In genomic region chr7:29859532-29860517, GRCm38 (mm10) we compare ENCODE assay signal across 8 mouse cellular contexts. TPM values are rescaled to one million over a fixed set of nuclear protein-coding genes. Genes with fewer than 3 reads are reported as not detected.
DNase-seq lines count a peak whose midpoint lies in the region; ATAC-seq and TF ChIP-seq lines count a peak whose summit lies in the region.

Zfp420 (plus strand) TSS chr7:29859979.

- DNase-seq in heart, adult 2 months, result peak; percentile 85 to 90
- peak; percentile 90 for DNase-seq in kidney, adult 8-10 months
- DNase-seq in spleen, postnatal 10 days (ENCODE audit: low spot score in 2 of 2), result peak; percentile 28 to 78

- H3K4me2 ChIP-seq in embryonic facial prominence, embryonic 12.5 days (replicated peaks), result peak within 1 kb of the TSS; percentile 67
- peak within 1 kb of the TSS; percentile 74 for H3K4me2 ChIP-seq in limb, embryonic 13.5 days (replicated peaks)
- peak within 1 kb of the TSS; percentile 66 for H3K4me2 ChIP-seq in midbrain, embryonic 16.5 days (ENCODE audit: low read length)

- TF ChIP-seq EP300 in heart, adult 2 months (IDR thresholded peaks at IDR 0.05; ENCODE audit: insufficient read depth, low read depth, low read length), result 0 out of 2 replicates have a peak, but pooled peaks have one; percentile 34

- no peak for ATAC-seq in erythroblast, adult 5-6 weeks (replicated peaks; ENCODE audit: low FRiP score, poor library complexity, severe bottlenecking)
- ATAC-seq in embryonic facial prominence, embryonic 12.5 days (ENCODE audit: insufficient number of reproducible peaks, insufficient read depth, low FRiP score, low TSS enrichment), result peak; percentile 96
- ATAC-seq in limb, embryonic 13.5 days (ENCODE audit: low FRiP score, low read depth), result peak; percentile 98
- peak; percentile 99 for ATAC-seq in midbrain, embryonic 16.5 days

- no peaks in the 10 kb centered on the region for H3K36me3 ChIP-seq in erythroblast, embryonic 14.5 days (ENCODE audit: control insufficient read depth)
- H3K36me3 ChIP-seq in embryonic facial prominence, embryonic 12.5 days, result peaks cover 6% of the 10 kb centered on the region; the same call in 1 of the 2 replicates
- H3K36me3 ChIP-seq in heart, adult 2 months (ENCODE audit: control insufficient read depth, insufficient read depth, low read length), result no peaks in the 10 kb centered on the region
- H3K36me3 ChIP-seq in limb, embryonic 13.5 days, result peaks cover 10% of the 10 kb centered on the region
- peaks cover 6% of the 10 kb centered on the region; the same call in 1 of the 2 replicates for H3K36me3 ChIP-seq in midbrain, embryonic 16.5 days (ENCODE audit: control insufficient read depth, insufficient read depth, low read length)

- peak within 1 kb of the TSS; percentile 63 for H3K4me3 ChIP-seq in erythroblast, embryonic 14.5 days (replicated peaks)
- peak within 1 kb of the TSS; percentile 52 for H3K4me3 ChIP-seq in embryonic facial prominence, embryonic 12.5 days
- H3K4me3 ChIP-seq in heart, adult 2 months, result peak within 1 kb of the TSS; percentile 79
- H3K4me3 ChIP-seq in limb, embryonic 13.5 days, result peak within 1 kb of the TSS; percentile 56
- peak within 1 kb of the TSS; percentile 51 for H3K4me3 ChIP-seq in midbrain, embryonic 16.5 days (ENCODE audit: low read depth, low read length)

- H3K9ac ChIP-seq in embryonic facial prominence, embryonic 12.5 days, result peak within 1 kb of the TSS; percentile 57
- peak within 1 kb of the TSS; percentile 71 for H3K9ac ChIP-seq in heart, adult 2 months (ENCODE audit: low read depth, low read length)
- H3K9ac ChIP-seq in limb, embryonic 13.5 days, result peak within 1 kb of the TSS; percentile 69
- peak within 1 kb of the TSS; percentile 62 for H3K9ac ChIP-seq in midbrain, embryonic 16.5 days (ENCODE audit: low read depth, low read length)

- H3K4me1 ChIP-seq in erythroblast, embryonic 14.5 days (ENCODE audit: control insufficient read depth), result peaks cover 10% of the 10 kb centered on the region
- peaks cover 8% of the 10 kb centered on the region for H3K4me1 ChIP-seq in embryonic facial prominence, embryonic 12.5 days
- H3K4me1 ChIP-seq in heart, adult 2 months (ENCODE audit: control insufficient read depth, insufficient read depth, low read length), result no peaks in the 10 kb centered on the region
- peaks cover 10% of the 10 kb centered on the region for H3K4me1 ChIP-seq in limb, embryonic 13.5 days
- peaks cover 8% of the 10 kb centered on the region for H3K4me1 ChIP-seq in midbrain, embryonic 16.5 days (ENCODE audit: control insufficient read depth, insufficient read depth, low read length)

- no peaks in the 10 kb centered on the region for H3K9me3 ChIP-seq in erythroblast, embryonic 14.5 days (ENCODE audit: control insufficient read depth, low read length)
- H3K9me3 ChIP-seq in embryonic facial prominence, embryonic 12.5 days, result no peaks in the 10 kb centered on the region
- H3K9me3 ChIP-seq in limb, embryonic 13.5 days, result no peaks in the 10 kb centered on the region
- no peaks in the 10 kb centered on the region for H3K9me3 ChIP-seq in midbrain, embryonic 16.5 days (replicated peaks; ENCODE audit: control insufficient read depth, low read length, poor library complexity, severe bottlenecking)

- peak; percentile 33 for TF ChIP-seq CTCF in heart, adult 2 months (IDR thresholded peaks at IDR 0.05)

- H3K79me2 ChIP-seq in heart, adult 2 months (replicated peaks; ENCODE audit: control insufficient read depth, insufficient read depth, low read length), result no peaks in the 10 kb centered on the region

- H3K27me3 ChIP-seq in erythroblast, embryonic 14.5 days (ENCODE audit: control insufficient read depth), result no peaks in the 10 kb centered on the region
- no peaks in the 10 kb centered on the region for H3K27me3 ChIP-seq in embryonic facial prominence, embryonic 12.5 days
- no peaks in the 10 kb centered on the region for H3K27me3 ChIP-seq in heart, adult 2 months (ENCODE audit: control insufficient read depth, insufficient read depth, low read length)
- no peaks in the 10 kb centered on the region for H3K27me3 ChIP-seq in limb, embryonic 13.5 days
- H3K27me3 ChIP-seq in midbrain, embryonic 16.5 days (ENCODE audit: control insufficient read depth, insufficient read depth, low read depth, low read length), result no peaks in the 10 kb centered on the region

- WGBS in embryonic facial prominence, embryonic 12.5 days, result 6% methylated on average over 32 of the region's 32 CpGs
- WGBS in heart, adult 2 months, result 4% methylated on average over 32 of the region's 32 CpGs
- 5% methylated on average over 32 of the region's 32 CpGs for whole genome bisulfite sequencing in limb, embryonic 13.5 days
- WGBS in midbrain, embryonic 16.5 days, result 6% methylated on average over 32 of the region's 32 CpGs

- intact Hi-C loops in heart, adult 2 months (cut with DNase I), result loop anchor here (2.0 to 5.0 kb wide), 2 partner anchors 45 to 93 kb away; partner anchors contain the start of gene Zfp84

- no peak within 1 kb of the TSS for H3K27ac ChIP-seq in embryonic facial prominence, embryonic 12.5 days
- peak within 1 kb of the TSS; percentile 10; the same call in 1 of the 2 replicates for H3K27ac ChIP-seq in heart, adult 2 months
- no peak within 1 kb of the TSS for H3K27ac ChIP-seq in limb, embryonic 13.5 days
- H3K27ac ChIP-seq in midbrain, embryonic 16.5 days (ENCODE audit: low read length), result peak within 1 kb of the TSS; percentile 60

- peak; percentile 74 for TF ChIP-seq POLR2A in heart, adult 2 months (IDR thresholded peaks at IDR 0.05; ENCODE audit: insufficient read depth, low read depth, low read length)

RNA-seq across cellular contexts. Expression of gene Zfp420, which starts in this region (rescaled TPM):
- not detected in 2 replicates for polyA plus RNA-seq in erythroblast, embryonic 14.5 days (2012)
- total RNA-seq in erythroblast, adult 5-6 weeks (2015; ENCODE audit: low replicate concordance), result 1.5 TPM in 1 of 2 replicates, not detected in the other
- total RNA-seq in erythroblast, adult 5-6 weeks (2017; ENCODE audit: low replicate concordance), result 0.26 and 0.28 TPM in 2 replicates
- 10.3 and 11.5 TPM in 2 replicates for polyA plus RNA-seq in embryonic facial prominence, embryonic 12.5 days (2016; fragmentation: Nextera tagmentation; extraction: Ambion mirVana)
- 1 to 10 TPM; 3.8 to 4.5 TPM for total RNA-seq in heart, adult 2 months (2021)
- 1.1 and 1.4 TPM in 2 replicates for polyA plus RNA-seq in heart, adult 2 months (2012; rRNA removed)
- 10.4 and 11.1 TPM in 2 replicates for polyA plus RNA-seq in limb, embryonic 13.5 days (2015; fragmentation: Nextera tagmentation; extraction: Ambion mirVana)
- 23.7 and 26.7 TPM in 2 replicates for polyA plus RNA-seq in midbrain, embryonic 16.5 days (2015; fragmentation: Nextera tagmentation; extraction: Ambion mirVana)

Comparison
In these comparisons a context has a peak if more than half of its experiments do, and no peak if none do; other contexts are left out.
1. H3K27ac ChIP-seq: peak in heart, adult 2 months (single experiment) and midbrain, embryonic 16.5 days (single experiment); none in embryonic facial prominence, embryonic 12.5 days (single experiment) and limb, embryonic 13.5 days (single experiment).
2. Peak in every context shown above with its lines, with median percentiles within 50 percentile points of each other: H3K4me3 ChIP-seq, H3K4me2 ChIP-seq, H3K9ac ChIP-seq and DNase-seq.